Mouse (Mus musculus): ENCODE measurements around the gene Gpr15.

DNA sequence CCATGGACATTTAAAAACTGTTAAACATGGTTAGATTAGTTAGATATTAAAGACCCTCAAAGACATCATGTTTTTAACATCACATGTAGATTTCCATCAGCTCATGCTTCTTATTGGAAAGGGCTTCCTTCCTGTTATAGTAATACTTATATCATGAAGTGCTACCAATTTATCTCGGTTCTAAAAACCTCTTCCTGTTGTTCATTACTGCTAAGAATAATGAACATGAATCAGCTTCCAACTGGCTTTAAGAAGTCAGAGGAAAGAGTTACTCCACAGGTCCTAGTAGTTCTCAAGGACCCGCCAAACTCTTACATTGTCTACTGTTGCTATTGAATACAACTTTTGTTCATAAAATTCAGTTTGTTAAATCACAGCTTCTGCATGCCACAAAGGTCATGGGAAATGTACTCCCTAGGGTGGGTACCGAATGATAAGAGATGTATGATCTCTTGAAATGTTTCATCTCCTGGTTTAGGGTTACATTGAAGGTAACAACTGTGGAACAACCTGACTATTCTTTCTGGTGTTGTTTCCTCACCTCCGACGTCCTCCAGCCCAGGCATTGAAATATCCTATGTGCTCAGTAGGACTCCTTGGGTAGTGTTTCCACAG lies 29.2 kb downstream of the Gpr15 start:
- TF ChIP-seq POLR2A (IDR thresholded peaks at IDR 0.05; ENCODE audit: insufficient read depth, low read depth, low read length): no peak
- TF ChIP-seq CTCF (IDR thresholded peaks at IDR 0.05; ENCODE audit: insufficient read depth, low read depth, low read length): no peak

Measured in olfactory bulb, adult 2 months (tissue).